Mouse (Mus musculus) embryo, embryonic 11.5 days (tissue): Measurements from ENCODE around the gene Srprb.
"Not testable (repeated sequence)": the region's sequence is repeated elsewhere in the genome, so short reads cannot be mapped to it uniquely, and the experiment has no call there.

Experiments used
- DNase-seq: peaks from one replicate; pipeline ENCODE4 v3.0.0-alpha.2; 2012; ENCODE audit warnings: low read depth, low spot score

Srprb gene

GRCm38 (mm10) chr9:103212654-103213420 lies 10.9 kb upstream of the Srprb start:
- DNase-seq, result no peak

GRCm38 (mm10) chr9:103208802-103209423 lies 7.0 kb upstream of the Srprb start:
- DNase-seq, result no peak

- peak; percentile 68 for DNase-seq
Measured at GRCm38 (mm10) chr9:103207846-103208245, 5.9 kb upstream of the Srprb start.

- DNase-seq, result no peak
Measured at GRCm38 (mm10) chr9:103205786-103206185, 3.8 kb upstream of the Srprb start.

- no peak for DNase-seq
Measured at GRCm38 (mm10) chr9:103188416-103188815, 13.5 kb downstream of the Srprb start.

GRCm38 (mm10) chr9:103186747-103187146 lies 15.2 kb downstream of the Srprb start:
- no peak for DNase-seq

GRCm38 (mm10) chr9:103185946-103186345 lies 16.0 kb downstream of the Srprb start:
- no peak for DNase-seq

- no peak for DNase-seq
Measured at GRCm38 (mm10) chr9:103184855-103185254, 17.1 kb downstream of the Srprb start.

GRCm38 (mm10) chr9:103181886-103182285 lies 20.1 kb downstream of the Srprb start:
- no peak for DNase-seq

GRCm38 (mm10) chr9:103180807-103181565 lies 21.0 kb downstream of the Srprb start:
- peak; percentile 75 for DNase-seq

GRCm38 (mm10) chr9:103180303-103180702 lies 21.6 kb downstream of the Srprb start:
- no peak for DNase-seq

- no peak for DNase-seq
Measured at GRCm38 (mm10) chr9:103175692-103176091, 26.2 kb downstream of the Srprb start.

GRCm38 (mm10) chr9:103174771-103175519 lies 27.0 kb downstream of the Srprb start:
- no peak for DNase-seq

- no peak for DNase-seq
Measured at GRCm38 (mm10) chr9:103168771-103169170, 33.2 kb downstream of the Srprb start.

- DNase-seq, result no peak
Measured at GRCm38 (mm10) chr9:103168046-103168445, 33.9 kb downstream of the Srprb start.

GRCm38 (mm10) chr9:103163806-103164205 lies 38.1 kb downstream of the Srprb start:
- no peak for DNase-seq

GRCm38 (mm10) chr9:103155158-103155557 lies 46.8 kb downstream of the Srprb start:
- not testable (repeated sequence) for DNase-seq

GRCm38 (mm10) chr9:103154568-103154967 lies 47.4 kb downstream of the Srprb start:
- no peak for DNase-seq

GRCm38 (mm10) chr9:103153286-103153685 lies 48.7 kb downstream of the Srprb start:
- DNase-seq, result no peak

- no peak for DNase-seq
Measured at GRCm38 (mm10) chr9:103149074-103149799, 52.7 kb downstream of the Srprb start.

- DNase-seq, result no peak
Measured at GRCm38 (mm10) chr9:103147103-103147502, 54.8 kb downstream of the Srprb start.
